Mouse (Mus musculus) splenic B cell, adult 2 months (primary cell): Measurements from ENCODE around the gene Gtdc1.

Source experiments
- DNase-seq: peaks from one replicate; pipeline ENCODE4 v3.0.0-alpha.2; 2011; ENCODE audit warnings: low read depth, low spot score
- H3K27me3 ChIP-seq: 2 replicates; pipeline ENCODE4 v1.6.1; 2012; ENCODE audit warnings: mild to moderate bottlenecking, low read length, moderate library complexity, mixed read lengths; ENCODE audit not compliant: control insufficient read depth, poor library complexity, insufficient read depth, severe bottlenecking
- H3K36me3 ChIP-seq: 2 replicates; pipeline ENCODE4 v1.6.1; 2012; ENCODE audit warnings: mild to moderate bottlenecking, low read length, moderate library complexity, mixed read lengths; ENCODE audit not compliant: control insufficient read depth, poor library complexity, insufficient read depth, severe bottlenecking

The Gtdc1 gene

GRCm38 (mm10) chr2:44873718-44874117, 53.7 kb downstream of the Gtdc1 start:
- Histone ChIP-seq H3K27me3 (no peaks in the 10 kb centered on the region), H3K36me3 (no peaks in the 10 kb centered on the region)
- DNase-seq = peak; percentile 6

- no peak for DNase-seq
- H3K27me3 ChIP-seq = no peaks in the 10 kb centered on the region
- H3K36me3 ChIP-seq = no peaks in the 10 kb centered on the region
These were observed 62.7 kb downstream of the Gtdc1 start for GRCm38 (mm10) chr2:44864726-44865125.

GRCm38 (mm10) chr2:44854475-44854874, 73.0 kb downstream of the Gtdc1 start:
- Histone ChIP-seq H3K36me3 (no peaks in the 10 kb centered on the region), H3K27me3 (no peaks in the 10 kb centered on the region)
- no peak for DNase-seq

- H3K27me3 ChIP-seq = no peaks in the 10 kb centered on the region
- H3K36me3 ChIP-seq = no peaks in the 10 kb centered on the region
These were observed 77.8 kb downstream of the Gtdc1 start for GRCm38 (mm10) chr2:44849666-44850065.

GRCm38 (mm10) chr2:44848156-44848555, 79.3 kb downstream of the Gtdc1 start:
- Histone ChIP-seq H3K27me3 (no peaks in the 10 kb centered on the region), H3K36me3 (no peaks in the 10 kb centered on the region)
- DNase-seq = no peak

More at GRCm38 (mm10) chr2:44849666-44850065, 77.8 kb downstream of the Gtdc1 start:
- no peak for DNase-seq

GRCm38 (mm10) chr2:44845424-44845823, 82.0 kb downstream of the Gtdc1 start:
- Histone ChIP-seq H3K27me3 (no peaks in the 10 kb centered on the region), H3K36me3 (no peaks in the 10 kb centered on the region)
- DNase-seq = no peak

- Histone ChIP-seq H3K27me3 (no peaks in the 10 kb centered on the region), H3K36me3 (no peaks in the 10 kb centered on the region)
- no peak for DNase-seq
These were observed 97.7 kb downstream of the Gtdc1 start for GRCm38 (mm10) chr2:44829753-44830152.

- no peaks in the 10 kb centered on the region for H3K36me3 ChIP-seq
These were observed 98.1 kb downstream of the Gtdc1 start for GRCm38 (mm10) chr2:44829346-44829745.

GRCm38 (mm10) chr2:44826609-44827008, 100.8 kb downstream of the Gtdc1 start:
- no peak for DNase-seq
- Histone ChIP-seq H3K36me3 (no peaks in the 10 kb centered on the region), H3K27me3 (no peaks in the 10 kb centered on the region)

More at GRCm38 (mm10) chr2:44829346-44829745, 98.1 kb downstream of the Gtdc1 start:
- DNase-seq = no peak
- no peaks in the 10 kb centered on the region for H3K27me3 ChIP-seq

GRCm38 (mm10) chr2:44817787-44818186, 109.7 kb downstream of the Gtdc1 start:
- H3K27me3 ChIP-seq = no peaks in the 10 kb centered on the region
- no peaks in the 10 kb centered on the region for H3K36me3 ChIP-seq
- DNase-seq = peak; percentile 25

DNA sequence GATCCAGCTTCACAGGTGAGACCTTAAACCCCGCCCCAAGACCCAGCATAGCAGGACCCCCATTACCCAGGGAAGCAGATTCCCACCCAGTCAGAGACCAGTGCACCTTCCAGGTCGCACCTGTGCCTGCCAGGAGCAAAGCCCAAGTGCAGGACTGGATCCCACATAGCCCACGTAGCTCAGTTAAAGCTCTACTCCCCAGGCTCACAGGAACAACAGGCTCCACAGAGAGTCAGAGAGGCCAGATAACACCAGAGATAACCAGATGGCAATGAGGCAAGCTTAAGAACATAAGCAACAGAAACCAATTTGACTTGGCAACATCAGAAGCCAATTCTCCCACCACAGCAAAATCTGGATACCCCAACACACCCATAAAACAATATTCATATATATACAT, 113.7 kb downstream of the Gtdc1 start:
- no peak for DNase-seq
- Histone ChIP-seq H3K36me3 (no peaks in the 10 kb centered on the region), H3K27me3 (no peaks in the 10 kb centered on the region)

DNA sequence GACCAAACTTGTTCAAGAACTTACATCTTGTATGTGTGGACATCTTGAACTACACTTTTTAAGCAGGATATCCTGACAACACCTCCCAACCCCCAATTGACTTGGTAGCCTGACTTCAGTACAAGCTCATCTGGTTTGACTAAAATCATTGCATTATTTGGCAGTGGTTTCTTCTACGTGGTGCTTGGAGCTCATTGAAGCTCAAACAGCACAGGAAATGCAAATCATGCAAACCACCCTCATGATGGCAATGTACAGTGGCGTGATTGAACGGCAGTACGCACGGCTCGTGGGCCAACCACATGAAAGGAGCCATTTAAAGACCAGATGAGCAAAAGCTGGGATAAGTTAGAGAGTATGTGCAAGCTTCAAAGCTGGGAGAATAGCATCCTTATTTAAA, 123.0 kb downstream of the Gtdc1 start:
- Histone ChIP-seq H3K36me3 (no peaks in the 10 kb centered on the region), H3K27me3 (no peaks in the 10 kb centered on the region)
- DNase-seq = peak; percentile 74

DNA sequence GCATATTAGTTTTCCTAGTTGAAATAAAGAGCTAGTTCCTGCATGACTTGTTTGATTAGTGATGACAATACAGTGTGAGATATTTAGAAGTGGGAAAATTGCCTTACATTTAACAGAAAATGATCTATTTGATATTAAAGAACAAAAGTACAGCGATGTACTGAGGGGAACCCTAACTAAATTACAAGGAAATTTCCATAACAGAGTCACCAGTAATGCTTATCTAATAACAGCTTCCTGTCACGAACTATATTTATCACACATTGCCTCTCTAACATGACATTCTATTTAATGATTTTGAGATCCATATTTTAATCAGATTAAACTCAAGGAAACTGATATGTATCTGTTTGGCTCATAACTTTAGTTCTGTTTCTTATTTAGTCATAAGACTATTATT, 126.1 kb downstream of the Gtdc1 start:
- H3K36me3 ChIP-seq = no peaks in the 10 kb centered on the region
- no peaks in the 10 kb centered on the region for H3K27me3 ChIP-seq
- DNase-seq = no peak

GRCm38 (mm10) chr2:44791840-44792239, 135.6 kb downstream of the Gtdc1 start:
- H3K36me3 ChIP-seq = no peaks in the 10 kb centered on the region
- H3K27me3 ChIP-seq = no peaks in the 10 kb centered on the region
- no peak for DNase-seq

DNA sequence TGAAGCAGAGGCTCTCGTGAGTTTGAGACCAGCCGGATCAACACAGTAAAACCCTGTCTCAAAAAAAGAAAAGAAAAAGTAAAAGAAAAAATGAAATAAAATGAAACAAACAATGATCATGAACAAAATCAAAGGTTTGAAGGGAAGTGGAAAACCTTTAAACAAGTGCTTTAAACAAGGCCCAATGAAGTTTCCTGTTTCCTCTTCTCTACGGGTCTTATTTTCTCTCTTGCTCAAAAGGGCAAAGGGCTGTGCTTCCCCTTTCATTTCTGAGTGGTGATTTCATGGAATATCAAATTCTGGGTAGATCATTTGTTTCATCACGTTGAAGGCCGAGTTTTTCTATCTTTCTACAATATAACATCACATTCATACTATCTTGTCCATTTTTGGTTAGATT, 136.3 kb downstream of the Gtdc1 start:
- DNase-seq = no peak
- no peaks in the 10 kb centered on the region for H3K36me3 ChIP-seq
- no peaks in the 10 kb centered on the region for H3K27me3 ChIP-seq

DNA sequence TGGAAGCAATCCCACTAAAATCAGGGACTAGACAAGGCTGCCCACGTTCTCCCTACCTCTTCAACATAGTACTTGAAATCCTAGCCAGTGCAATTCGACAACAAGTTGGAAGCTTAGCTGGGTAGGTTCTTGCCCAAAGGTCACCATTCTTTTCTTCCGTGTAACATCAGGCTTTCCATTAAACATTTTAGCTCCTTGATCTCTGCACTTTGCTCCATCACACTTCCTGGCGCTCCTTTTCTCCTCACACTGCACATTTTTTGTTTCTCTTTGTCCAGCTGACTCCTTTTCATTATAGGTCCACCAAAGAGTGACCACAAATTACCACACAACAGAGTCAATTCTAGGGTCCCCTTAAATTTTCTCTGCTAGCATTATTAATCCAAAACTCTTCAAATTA, 144.7 kb downstream of the Gtdc1 start:
- Histone ChIP-seq H3K27me3 (no peaks in the 10 kb centered on the region), H3K36me3 (no peaks in the 10 kb centered on the region)
- DNase-seq = no peak
